Mouse (Mus musculus) midbrain, postnatal 0 days (tissue): ENCODE data around the gene Rbfox2. TPM values are rescaled to one million over a fixed set of nuclear protein-coding genes. Genes with fewer than 3 reads are reported as not detected.
A peak's percentile ranks its signal among the peaks of the same experiment; 100 is the strongest.

ENCODE experiments used
- ATAC-seq: fragments of 200-750 bp; cut with Nextera tagmentation; 2 replicates; pipeline ENCODE4 v1.8.0; 2017; ENCODE audit warnings: moderate number of reproducible peaks, mild to moderate bottlenecking, moderate TSS enrichment, moderate library complexity; ENCODE audit not compliant: low FRiP score
- DNase-seq: peaks from one replicate; pipeline ENCODE4 v3.0.0-alpha.2; 2015; ENCODE audit warnings: low spot score
- H3K27ac ChIP-seq: fragments of 300-500 bp; sonication (generic); 2 replicates; pipeline ENCODE4 v1.5.1; 2014; ENCODE audit warnings: low read depth, mild to moderate bottlenecking, low read length, mixed read lengths
- H3K27me3 ChIP-seq: fragments of 300-500 bp; sonication (generic); 2 replicates; pipeline ENCODE4 v1.6.1; 2014; ENCODE audit warnings: low read length, control low read depth, mixed read lengths; ENCODE audit not compliant: insufficient read depth
- H3K36me3 ChIP-seq: fragments of 300-500 bp; sonication (generic); 2 replicates; pipeline ENCODE4 v1.6.1; 2014; ENCODE audit warnings: low read length, control low read depth, mixed read lengths; ENCODE audit not compliant: insufficient read depth
- H3K4me1 ChIP-seq: fragments of 300-500 bp; sonication (generic); 2 replicates; pipeline ENCODE4 v1.6.1; 2014; ENCODE audit warnings: mild to moderate bottlenecking, control low read depth, antibody characterized with exemption, low read length, mixed read lengths; ENCODE audit not compliant: insufficient read depth
- H3K4me2 ChIP-seq: fragments of 300-500 bp; sonication (generic); 2 replicates; pipeline ENCODE4 v1.6.1; 2014; ENCODE audit warnings: low read depth, mild to moderate bottlenecking, low read length, mixed read lengths; ENCODE audit not compliant: poor library complexity, severe bottlenecking
- H3K4me3 ChIP-seq: fragments of 300-500 bp; sonication (generic); 2 replicates; pipeline ENCODE4 v1.5.1; 2014; ENCODE audit warnings: low read depth, mild to moderate bottlenecking, low read length, moderate library complexity
- H3K9ac ChIP-seq: fragments of 300-500 bp; sonication (generic); replicated peaks from 2 replicates; pipeline ENCODE4 v1.6.1; 2014; ENCODE audit warnings: mild to moderate bottlenecking, low read length, moderate library complexity, mixed read lengths; ENCODE audit not compliant: poor library complexity, severe bottlenecking
- H3K9me3 ChIP-seq: fragments of 300-500 bp; sonication (generic); 2 replicates; pipeline ENCODE4 v1.6.1; 2016; ENCODE audit warnings: low read length, control low read depth
- CTCF ChIP-seq: IDR thresholded peaks from 2 replicates; pipeline ENCODE4 v1.5.1; 2016; ENCODE audit warnings: antibody characterized with exemption, mild to moderate bottlenecking
- WGBS: fragments of 180-500 bp; shearing (Covaris S2); extraction: QIAGEN DNeasy Blood & Tissue Kit; methylation state at CpG from one replicate; pipeline ENCODE4 v1.1.7; 2014; 5-methylcytosine and 5-hydroxymethylcytosine counted together
- polyA plus RNA-seq: library from polyadenylated mRNA; unstranded; fragments of >200 nt; fragmentation: Nextera tagmentation; extraction: Ambion mirVana; gene quantifications from 2 replicates; pipeline ENCODE4 v1.2.1, GENCODE M21; 2015
- total RNA-seq: library from RNA; depleted of rRNA; stranded (reverse); fragments of >200 nt; gene quantifications from 2 replicates; pipeline ENCODE4 v1.2.3, GENCODE M21; 2014

Rbfox2 gene
- total and polyA plus RNA-seq, 2 experiments from 2014 or later: 96.6 to 360 TPM

GRCm38 (mm10) chr15:77045609-77046008, 261.2 kb downstream of the Rbfox2 start:
- no peak overlapping the region for H3K9ac ChIP-seq
- DNase-seq (no peak), ATAC-seq (no peak)
- H3K36me3 ChIP-seq: no peaks in the 10 kb centered on the region
- WGBS: 84% methylated on average over 10 of the region's 10 CpGs
- H3K9me3 ChIP-seq: no peaks in the 10 kb centered on the region
- no peak overlapping the region for H3K4me2 ChIP-seq
- no peak overlapping the region for H3K4me3 ChIP-seq
- H3K4me1 ChIP-seq: no peaks in the 10 kb centered on the region
- H3K27me3 ChIP-seq: no peaks in the 10 kb centered on the region
- no peak for TF ChIP-seq CTCF
- H3K27ac ChIP-seq: no peak overlapping the region

GRCm38 (mm10) chr15:77044597-77045320, 262.0 kb downstream of the Rbfox2 start, which contains the start of gene Apol6:
Apol6 (plus strand) TSS chr15:77044729.
- Histone ChIP-seq H3K9ac (no peak within 1 kb of the TSS), H3K36me3 (no peaks in the 10 kb centered on the region), H3K27ac (no peak within 1 kb of the TSS), H3K27me3 (no peaks in the 10 kb centered on the region), H3K4me2 (no peak within 1 kb of the TSS), H3K9me3 (no peaks in the 10 kb centered on the region), H3K4me1 (no peaks in the 10 kb centered on the region), H3K4me3 (no peak within 1 kb of the TSS)
- no peak for TF ChIP-seq CTCF
- DNase-seq (no peak), ATAC-seq (no peak)
- 86% methylated on average over 12 of the region's 12 CpGs for WGBS

GRCm38 (mm10) chr15:77040784-77041183, 266.0 kb downstream of the Rbfox2 start:
- Histone ChIP-seq H3K9ac (no peak overlapping the region), H3K27ac (no peak overlapping the region), H3K4me2 (no peak overlapping the region), H3K36me3 (no peaks in the 10 kb centered on the region), H3K4me3 (no peak overlapping the region), H3K4me1 (no peaks in the 10 kb centered on the region), H3K27me3 (no peaks in the 10 kb centered on the region), H3K9me3 (no peaks in the 10 kb centered on the region)
- DNase-seq: no peak
- ATAC-seq: no peak
- 85% methylated on average over 3 of the region's 3 CpGs for WGBS
- TF ChIP-seq CTCF: no peak

GRCm38 (mm10) chr15:77039211-77039700, 267.5 kb downstream of the Rbfox2 start:
- H3K27me3 ChIP-seq: no peaks in the 10 kb centered on the region
- H3K4me2 ChIP-seq: no peak overlapping the region
- H3K27ac ChIP-seq: no peak overlapping the region
- no peak for DNase-seq
- no peaks in the 10 kb centered on the region for H3K36me3 ChIP-seq
- no peak overlapping the region for H3K9ac ChIP-seq
- WGBS: 89% methylated on average over 6 of the region's 9 CpGs
- H3K9me3 ChIP-seq: no peaks in the 10 kb centered on the region
- H3K4me1 ChIP-seq: no peaks in the 10 kb centered on the region
- no peak for TF ChIP-seq CTCF
- no peak overlapping the region for H3K4me3 ChIP-seq
- no peak for ATAC-seq

GRCm38 (mm10) chr15:77037278-77038161, 269.3 kb downstream of the Rbfox2 start:
- DNase-seq (peak; percentile 73), ATAC-seq (peak; percentile 69)
- Histone ChIP-seq H3K4me1 (no peaks in the 10 kb centered on the region), H3K9ac (no peak overlapping the region), H3K4me3 (no peak overlapping the region), H3K36me3 (no peaks in the 10 kb centered on the region), H3K9me3 (no peaks in the 10 kb centered on the region), H3K27ac (peak overlapping the region; percentile 62), H3K27me3 (no peaks in the 10 kb centered on the region), H3K4me2 (no peak overlapping the region)
- TF ChIP-seq CTCF: no peak
- WGBS: 28% methylated on average over 11 of the region's 11 CpGs

GRCm38 (mm10) chr15:77036989-77037277, 269.9 kb downstream of the Rbfox2 start:
- ATAC-seq (no peak), DNase-seq (no peak)
- TF ChIP-seq CTCF: no peak
- H3K27me3 ChIP-seq: no peaks in the 10 kb centered on the region
- H3K27ac ChIP-seq: peak overlapping the region; percentile 62
- no peaks in the 10 kb centered on the region for H3K36me3 ChIP-seq
- no peak overlapping the region for H3K9ac ChIP-seq
- H3K4me2 ChIP-seq: no peak overlapping the region
- no peaks in the 10 kb centered on the region for H3K4me1 ChIP-seq
- no peaks in the 10 kb centered on the region for H3K9me3 ChIP-seq
- H3K4me3 ChIP-seq: no peak overlapping the region
- WGBS: 29% methylated on average over 2 of the region's 2 CpGs
